ENCODE assay signal across 15 mouse cellular contexts in genomic region chr3:120059959-120060358, GRCm38 (mm10).
A peak's percentile ranks its signal among the peaks of the same experiment; 100 is the strongest.
DNase-seq lines count a peak whose midpoint lies in the region; ATAC-seq lines count a peak whose summit lies in the region.
"Had no signal": no experiment of that assay in that cellular context is flagged by ENCODE, and none has a peak within 500 bp of the region (broad histone marks: within the 10 kb centered on the region; RNA-seq: fewer than 3 reads in every experiment).

No protein-coding gene starts in this region.

- no peak for DNase-seq in heart, postnatal 4 days
- DNase-seq in lung, postnatal 25 days (ENCODE audit: low spot score), result no peak
- DNase-seq in adrenal gland, postnatal 10 days, result no peak
- no peak for DNase-seq in c-Kit-positive CD71-positive TER-119-positive erythroid progenitor cells, embryonic 14.5 days (ENCODE audit: low spot score)
- DNase-seq: cerebellum, adult 9-10 months; kidney, adult 2 months; lung, postnatal 10 days; spleen, adult 18-20 months; thymus, adult 18-20 months had no signal

- peak overlapping the region; percentile 55 for H3K4me2 ChIP-seq in heart, embryonic 14.5 days (ENCODE audit: low read length)
- no peak overlapping the region for H3K4me2 ChIP-seq in lung, embryonic 15.5 days
- no peak overlapping the region for H3K4me2 ChIP-seq in forebrain, embryonic 15.5 days (replicated peaks)
- H3K4me2 ChIP-seq in neural tube, embryonic 15.5 days, result no peak overlapping the region
- H3K4me2 ChIP-seq: limb, embryonic 15.5 days had no signal

- no peaks in the 10 kb centered on the region for H3K9me3 ChIP-seq in heart, embryonic 14.5 days (ENCODE audit: control insufficient read depth, low read length)
- no peaks in the 10 kb centered on the region for H3K9me3 ChIP-seq in lung, embryonic 15.5 days
- no peaks in the 10 kb centered on the region for H3K9me3 ChIP-seq in forebrain, embryonic 15.5 days
- no peaks in the 10 kb centered on the region for H3K9me3 ChIP-seq in neural tube, embryonic 15.5 days (replicated peaks)
- H3K9me3 ChIP-seq: limb, embryonic 15.5 days had no signal

- peak overlapping the region; percentile 5; the same call in 1 of the 2 replicates for H3K9ac ChIP-seq in heart, embryonic 14.5 days (ENCODE audit: low read length)
- no peak overlapping the region for H3K9ac ChIP-seq in lung, embryonic 15.5 days
- no peak overlapping the region for H3K9ac ChIP-seq in forebrain, embryonic 15.5 days (replicated peaks)
- no peak overlapping the region for H3K9ac ChIP-seq in neural tube, embryonic 15.5 days (replicated peaks)
- H3K9ac ChIP-seq: limb, embryonic 15.5 days had no signal

- 0 out of 4 replicates have a peak overlapping the region, but pooled peaks of 1 of the 2 experiments have one; percentile 9 for H3K4me3 ChIP-seq in heart, embryonic 14.5 days (ENCODE audit: control insufficient read depth in 1 of 2, insufficient read depth in 1 of 2, low read depth in 1 of 2, low read length in 2 of 2)
- H3K4me3 ChIP-seq in lung, embryonic 15.5 days, result no peak overlapping the region
- H3K4me3 ChIP-seq in forebrain, embryonic 15.5 days, result no peak overlapping the region
- no peak overlapping the region for H3K4me3 ChIP-seq in neural tube, embryonic 15.5 days (replicated peaks)
- H3K4me3 ChIP-seq: limb, embryonic 15.5 days; myocyte had no signal

- no peak overlapping the region for H3K27ac ChIP-seq in heart, embryonic 14.5 days (replicated peaks in 1 of 2; ENCODE audit: control insufficient read depth in 1 of 2, insufficient read depth in 1 of 2, low read depth in 2 of 2, low read length in 2 of 2)
- no peak overlapping the region for H3K27ac ChIP-seq in lung, embryonic 15.5 days
- no peak overlapping the region for H3K27ac ChIP-seq in forebrain, embryonic 15.5 days (replicated peaks)
- H3K27ac ChIP-seq in neural tube, embryonic 15.5 days (replicated peaks), result no peak overlapping the region
- H3K27ac ChIP-seq: limb, embryonic 15.5 days had no signal

- no peaks in the 10 kb centered on the region for H3K36me3 ChIP-seq in heart, embryonic 14.5 days (ENCODE audit: control insufficient read depth, insufficient read depth, low read length)
- H3K36me3 ChIP-seq in lung, embryonic 15.5 days, result no peaks in the 10 kb centered on the region
- no peaks in the 10 kb centered on the region for H3K36me3 ChIP-seq in forebrain, embryonic 15.5 days
- H3K36me3 ChIP-seq in neural tube, embryonic 15.5 days, result no peaks in the 10 kb centered on the region
- H3K36me3 ChIP-seq: limb, embryonic 15.5 days had no signal

- peak; percentile 43; the same call in 1 of the 2 replicates for ATAC-seq in heart, embryonic 14.5 days (ENCODE audit: insufficient number of reproducible peaks, insufficient read depth, low FRiP score, low read depth)
- peak; percentile 31; the same call in 1 of the 2 replicates for ATAC-seq in lung, embryonic 15.5 days (ENCODE audit: borderline replicate concordance, extremely low read depth, low FRiP score, low TSS enrichment)
- 0 out of 2 replicates have a peak, but pooled peaks have one; percentile 13 for ATAC-seq in forebrain, embryonic 15.5 days (replicated peaks)
- no peak for ATAC-seq in neural tube, embryonic 15.5 days (ENCODE audit: low FRiP score)

- 26% methylated on average over 11 of the region's 11 CpGs for WGBS in heart, embryonic 14.5 days
- WGBS in lung, embryonic 15.5 days, result 30% methylated on average over 11 of the region's 11 CpGs
- WGBS in forebrain, embryonic 15.5 days, result 15% methylated on average over 11 of the region's 11 CpGs
- 65% methylated on average over 11 of the region's 11 CpGs for WGBS in neural tube, embryonic 15.5 days

- H3K27me3 ChIP-seq in heart, embryonic 14.5 days (ENCODE audit: control insufficient read depth, insufficient read depth, low read length), result no peaks in the 10 kb centered on the region
- no peaks in the 10 kb centered on the region for H3K27me3 ChIP-seq in lung, embryonic 15.5 days
- H3K27me3 ChIP-seq in forebrain, embryonic 15.5 days, result no peaks in the 10 kb centered on the region
- H3K27me3 ChIP-seq in neural tube, embryonic 15.5 days (replicated peaks), result no peaks in the 10 kb centered on the region
- H3K27me3 ChIP-seq: limb, embryonic 15.5 days had no signal

- H3K4me1 ChIP-seq in heart, embryonic 14.5 days (ENCODE audit: control insufficient read depth in 2 of 2, insufficient read depth in 2 of 2, low read length in 2 of 2), result peaks cover 6 to 9% of the 10 kb centered on the region in 2 experiments; a peak in 2 of 4 replicates
- H3K4me1 ChIP-seq in lung, embryonic 15.5 days, result no peaks in the 10 kb centered on the region; the same call in 1 of the 2 replicates
- peaks cover 6% of the 10 kb centered on the region; the same call in 1 of the 2 replicates for H3K4me1 ChIP-seq in forebrain, embryonic 15.5 days
- no peaks in the 10 kb centered on the region for H3K4me1 ChIP-seq in neural tube, embryonic 15.5 days
